Mouse (Mus musculus): ENCODE results near the gene Exosc2.
"Not testable (repeated sequence)": the region's sequence is repeated elsewhere in the genome, so short reads cannot be mapped to it uniquely, and the experiment has no call there.

The Exosc2 gene

DNA sequence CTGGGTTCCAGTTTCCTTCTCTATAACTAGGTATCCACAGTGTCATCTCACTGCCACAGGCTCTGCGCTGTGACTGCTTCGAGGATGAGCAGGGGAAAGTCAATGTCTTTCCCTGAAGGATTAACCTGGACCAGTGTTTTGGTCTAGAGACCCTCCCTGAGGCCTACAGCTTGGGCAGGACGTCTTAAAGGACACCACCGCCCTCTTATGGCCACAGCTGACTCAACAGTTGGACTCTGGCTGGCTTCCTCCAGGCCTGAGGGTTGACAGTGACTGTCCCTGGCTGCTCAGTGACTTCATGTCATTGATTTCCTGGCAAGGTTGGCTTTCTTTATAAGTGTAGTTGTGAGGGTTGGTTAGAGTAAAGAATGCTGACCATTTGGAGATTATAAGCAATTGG is 3.2 kb upstream of the Exosc2 start:
- DNase-seq (ENCODE audit: low read depth): peak; percentile 31

DNA sequence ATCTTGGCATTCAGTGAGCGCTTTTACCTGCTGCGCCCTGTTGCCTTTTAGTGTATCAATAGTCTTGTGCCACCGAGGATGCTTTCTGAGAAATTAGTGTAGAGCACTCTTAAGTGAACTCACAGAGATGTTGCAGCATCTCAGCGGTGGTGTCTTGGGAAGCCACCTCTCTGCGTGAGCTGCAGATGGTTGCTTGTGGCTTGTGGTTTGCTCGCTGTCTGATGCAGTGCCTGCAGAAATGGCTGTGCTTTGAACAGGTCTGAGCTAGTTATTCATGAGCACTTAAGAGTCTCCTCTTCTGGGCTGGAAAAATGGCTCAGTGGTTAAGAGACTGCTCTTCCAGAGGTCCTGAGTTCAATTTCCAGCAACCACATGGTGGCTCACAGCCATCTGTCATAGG is 8.1 kb downstream of the Exosc2 start:
- DNase-seq (ENCODE audit: low read depth): no peak

DNA sequence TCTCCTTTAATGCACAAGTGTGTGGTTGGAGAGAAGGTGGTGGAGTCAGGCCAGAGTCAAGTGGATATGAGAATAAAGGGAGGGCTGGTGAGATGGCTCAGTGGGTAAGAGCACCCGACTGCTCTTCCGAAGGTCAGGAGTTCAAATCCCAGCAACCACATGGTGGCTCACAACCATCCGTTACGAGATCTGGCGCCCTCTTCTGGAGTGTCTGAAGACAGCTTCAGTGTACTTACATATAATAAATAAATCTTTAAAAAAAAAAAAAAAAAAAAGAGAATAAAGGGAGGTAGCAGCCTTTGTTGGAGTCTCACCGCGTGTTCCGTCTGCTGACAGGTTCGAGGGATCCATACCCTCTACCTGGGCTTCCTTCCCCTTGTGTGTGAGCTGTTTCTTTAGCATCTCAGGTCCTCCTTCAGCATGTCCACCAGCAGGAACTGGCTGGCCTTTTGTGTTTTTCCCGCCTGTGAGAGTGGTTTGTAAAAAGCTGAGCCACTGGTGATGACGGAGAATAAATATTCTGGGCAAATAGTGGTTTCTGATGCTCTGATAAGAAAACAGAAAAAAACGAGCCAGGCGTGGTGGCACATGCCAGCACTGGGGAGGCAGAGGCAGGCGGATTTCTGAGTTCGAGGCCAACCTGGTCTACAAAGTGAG is 10.7 kb downstream of the Exosc2 start:
- not testable (repeated sequence) for DNase-seq (ENCODE audit: low read depth)

DNA sequence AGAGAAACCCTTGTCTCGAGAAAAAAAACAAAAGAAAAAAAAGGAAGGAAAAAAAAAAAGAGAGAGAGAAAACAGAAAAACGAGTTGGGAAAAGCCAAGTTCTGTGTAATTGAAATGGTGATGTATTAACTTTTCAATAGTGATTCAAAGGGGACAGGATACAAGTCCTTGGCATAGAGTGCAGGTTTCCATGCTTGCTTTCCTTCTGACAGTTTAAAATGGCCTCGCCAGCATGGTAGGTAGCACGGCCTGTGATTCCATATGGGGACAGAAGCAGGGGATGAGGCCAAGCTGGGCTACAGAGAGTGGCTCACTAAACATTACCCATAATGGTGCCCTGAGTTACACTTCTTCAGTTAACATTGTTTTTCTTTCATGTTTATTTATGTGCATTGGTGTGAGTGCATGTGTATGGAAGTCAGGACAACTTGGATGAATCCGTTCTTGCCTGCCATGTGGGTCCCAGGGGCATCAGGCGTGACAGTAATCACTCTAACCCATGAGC is 11.3 kb downstream of the Exosc2 start:
- DNase-seq (ENCODE audit: low read depth): no peak

DNA sequence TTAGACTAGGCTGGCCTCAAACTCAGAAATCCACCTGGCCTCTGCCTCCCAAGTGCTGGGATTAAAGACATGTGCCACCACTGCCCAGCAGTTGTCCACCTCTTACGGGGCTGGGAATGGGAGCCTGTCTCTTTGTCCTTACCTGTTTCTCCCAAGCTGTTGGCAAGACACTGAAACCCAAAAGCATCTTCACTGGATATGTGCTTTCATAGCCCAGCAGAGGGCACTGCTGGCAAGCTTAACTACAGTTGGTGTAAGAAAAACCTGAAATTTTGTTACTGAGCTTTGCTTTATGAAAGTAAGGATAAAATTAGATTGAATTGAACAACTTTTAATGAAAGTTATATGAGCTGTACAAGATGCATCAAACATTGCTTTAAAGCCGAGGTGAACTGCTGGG is 13.2 kb downstream of the Exosc2 start:
- peak; percentile 83 for DNase-seq (ENCODE audit: low read depth)

- peak; percentile 97 for DNase-seq (ENCODE audit: low read depth)
Observed at GRCm38 (mm10) chr2:31688074-31688925, 17.8 kb downstream of the Exosc2 start, which contains the start of gene Abl1. TSS of gene Abl1 (plus strand) at chr2:31688376.

GRCm38 (mm10) chr2:31689045-31689444 is 18.5 kb downstream of the Exosc2 start:
- peak; percentile 61 for DNase-seq (ENCODE audit: low read depth)

DNA sequence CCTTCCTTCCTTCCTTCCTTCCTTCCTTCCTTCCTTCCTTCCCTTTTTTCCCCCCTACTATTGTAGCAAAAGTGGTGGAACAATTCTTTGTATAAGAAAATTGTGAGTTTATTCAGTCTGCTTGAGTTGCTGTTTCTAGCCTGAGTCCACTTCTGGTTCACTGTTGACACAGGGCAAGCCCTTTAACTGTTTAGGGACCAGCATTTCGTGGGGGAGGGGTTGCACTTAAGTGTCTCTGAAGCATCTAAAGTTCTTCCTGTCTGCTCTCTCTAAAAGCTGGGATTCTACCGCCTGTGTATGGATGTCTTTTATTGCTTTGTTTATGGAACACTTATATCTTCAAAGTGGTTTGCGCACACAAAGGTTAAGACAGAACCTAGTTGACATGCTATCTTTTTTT is 19.5 kb downstream of the Exosc2 start:
- DNase-seq (ENCODE audit: low read depth): peak; percentile 25

DNA sequence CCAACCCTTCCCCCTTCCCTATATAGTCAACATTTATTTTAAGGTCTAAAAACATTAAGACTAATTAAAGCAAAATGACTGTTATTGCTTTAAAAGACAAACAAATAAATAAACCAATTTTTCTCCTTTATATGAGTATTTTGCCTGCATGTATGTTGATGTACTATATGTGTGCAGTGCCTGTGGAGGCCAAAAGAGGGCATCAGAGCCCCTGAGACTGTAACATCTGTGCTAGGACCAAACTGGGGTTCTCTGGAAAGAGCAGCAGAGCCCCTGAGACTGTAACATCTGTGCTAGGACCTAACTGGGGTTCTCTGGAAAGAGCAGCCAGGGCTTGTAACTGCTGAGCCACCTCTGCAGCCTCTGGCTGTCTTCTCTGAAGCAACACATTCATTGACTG is 27.7 kb downstream of the Exosc2 start:
- no peak for DNase-seq (ENCODE audit: low read depth)

- DNase-seq (ENCODE audit: low read depth): no peak
Observed at GRCm38 (mm10) chr2:31700545-31701446, 30.3 kb downstream of the Exosc2 start.

DNA sequence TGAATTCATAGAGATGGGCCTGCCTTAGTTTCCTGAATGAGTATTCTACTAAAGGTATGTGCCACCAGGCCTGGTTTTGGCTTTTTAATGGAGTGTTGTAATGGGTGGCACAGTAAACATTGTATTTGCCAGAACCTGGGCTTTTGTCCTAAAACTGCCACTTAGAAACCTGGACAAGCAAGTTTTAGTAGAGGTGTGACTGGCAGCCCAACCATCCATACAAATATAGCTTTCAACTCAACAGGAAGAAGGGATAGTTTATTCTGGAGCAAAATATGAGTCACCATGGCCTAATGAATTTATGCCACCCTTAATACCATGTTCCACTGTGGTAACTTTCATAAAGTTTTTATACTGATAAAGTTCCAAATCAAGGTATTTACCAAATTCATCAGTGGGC is 32.7 kb downstream of the Exosc2 start:
- DNase-seq (ENCODE audit: low read depth): no peak

- DNase-seq (ENCODE audit: low read depth): no peak
Observed at GRCm38 (mm10) chr2:31705914-31706313, 35.4 kb downstream of the Exosc2 start.

- DNase-seq (ENCODE audit: low read depth): no peak
Observed at GRCm38 (mm10) chr2:31706531-31706930, 36.0 kb downstream of the Exosc2 start.

DNA sequence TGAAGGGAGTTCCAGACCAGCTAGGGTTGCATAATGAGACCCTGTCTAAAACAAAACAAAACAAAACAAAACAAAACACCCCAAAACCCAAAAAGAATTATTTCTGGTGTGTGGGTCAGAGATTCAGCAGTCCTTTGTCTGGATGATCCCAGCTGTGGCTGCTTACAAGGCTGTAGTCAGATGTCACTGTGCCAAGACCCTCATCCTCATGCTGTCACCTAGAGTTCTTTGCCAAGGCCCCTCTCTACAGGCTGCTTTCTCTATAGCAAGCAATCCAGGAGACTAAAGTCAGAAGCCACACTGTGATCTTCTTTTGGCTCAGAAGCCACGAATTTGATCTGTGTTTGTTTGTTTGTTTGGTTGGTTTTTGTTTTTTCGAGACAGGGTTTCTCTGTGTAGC is 42.2 kb downstream of the Exosc2 start:
- no peak for DNase-seq (ENCODE audit: low read depth)

- no peak for DNase-seq (ENCODE audit: low read depth)
Observed at GRCm38 (mm10) chr2:31713813-31714212, 43.3 kb downstream of the Exosc2 start.

DNA sequence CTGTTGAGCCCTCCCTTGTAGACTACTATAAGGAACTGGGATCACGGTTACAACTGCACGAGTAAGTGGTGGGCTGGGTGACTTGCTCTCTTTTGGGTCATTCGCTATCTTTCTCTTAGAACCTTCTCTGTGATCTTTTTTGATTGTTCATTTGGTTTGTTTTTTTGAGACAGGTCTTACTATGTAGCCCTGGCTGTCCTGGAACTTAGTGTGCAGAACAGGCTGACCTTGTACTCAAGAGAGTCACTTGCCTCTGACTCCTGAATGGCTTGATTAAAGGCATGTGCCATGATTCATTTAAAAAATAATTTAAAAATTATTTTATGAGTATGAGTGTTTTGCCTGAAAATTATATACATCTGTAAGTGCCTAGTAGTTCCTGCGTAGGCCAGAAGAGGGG is 44.3 kb downstream of the Exosc2 start:
- DNase-seq (ENCODE audit: low read depth): no peak

GRCm38 (mm10) chr2:31715985-31716384 is 45.5 kb downstream of the Exosc2 start:
- DNase-seq (ENCODE audit: low read depth): no peak

- no peak for DNase-seq (ENCODE audit: low read depth)
Observed at GRCm38 (mm10) chr2:31719202-31719880, 48.8 kb downstream of the Exosc2 start.

DNA sequence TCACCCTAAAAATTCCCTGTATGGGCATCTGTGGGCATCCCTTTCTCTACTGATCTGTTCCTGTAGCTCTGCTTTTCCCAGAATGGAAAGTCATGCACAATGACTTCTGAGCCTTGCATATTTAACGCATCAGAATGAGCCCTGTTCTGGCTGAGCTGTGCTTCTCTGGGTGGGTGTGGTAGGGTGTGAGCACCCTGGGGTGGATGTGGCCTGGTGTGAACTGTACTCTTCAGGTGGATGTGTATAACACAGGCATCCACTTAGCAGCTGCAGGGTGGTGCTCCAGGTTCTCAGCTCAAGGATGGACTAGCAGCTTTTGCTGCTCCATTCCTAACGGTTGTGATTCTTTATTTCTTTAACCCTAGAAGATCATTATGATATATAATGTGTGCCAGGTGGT is 49.4 kb downstream of the Exosc2 start:
- no peak for DNase-seq (ENCODE audit: low read depth)

DNA sequence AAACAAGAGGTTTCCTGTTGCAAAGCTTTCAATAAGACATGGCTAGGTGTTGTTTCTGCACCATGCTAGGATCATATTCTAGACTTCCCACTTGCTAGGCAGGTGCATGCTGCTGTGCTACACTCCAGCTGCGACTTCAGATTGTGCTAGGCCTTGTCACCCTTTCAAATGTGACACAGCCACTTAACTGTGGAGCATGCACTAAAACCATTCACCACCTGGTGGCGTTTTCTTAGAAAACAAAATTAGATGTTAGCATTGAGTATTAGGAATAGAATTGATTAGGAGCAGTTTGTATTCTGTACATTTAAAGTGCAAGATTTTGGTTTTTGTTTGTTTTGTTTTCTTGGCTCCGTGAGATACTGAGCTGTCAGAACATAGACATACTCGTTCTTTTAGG is 50.3 kb downstream of the Exosc2 start:
- peak; percentile 43 for DNase-seq (ENCODE audit: low read depth)

- no peak for DNase-seq (ENCODE audit: low read depth)
Observed at GRCm38 (mm10) chr2:31724730-31725490, 54.4 kb downstream of the Exosc2 start.
